Mouse (Mus musculus): ENCODE measurements around the gene Mamdc4.

Mamdc4 gene

DNA sequence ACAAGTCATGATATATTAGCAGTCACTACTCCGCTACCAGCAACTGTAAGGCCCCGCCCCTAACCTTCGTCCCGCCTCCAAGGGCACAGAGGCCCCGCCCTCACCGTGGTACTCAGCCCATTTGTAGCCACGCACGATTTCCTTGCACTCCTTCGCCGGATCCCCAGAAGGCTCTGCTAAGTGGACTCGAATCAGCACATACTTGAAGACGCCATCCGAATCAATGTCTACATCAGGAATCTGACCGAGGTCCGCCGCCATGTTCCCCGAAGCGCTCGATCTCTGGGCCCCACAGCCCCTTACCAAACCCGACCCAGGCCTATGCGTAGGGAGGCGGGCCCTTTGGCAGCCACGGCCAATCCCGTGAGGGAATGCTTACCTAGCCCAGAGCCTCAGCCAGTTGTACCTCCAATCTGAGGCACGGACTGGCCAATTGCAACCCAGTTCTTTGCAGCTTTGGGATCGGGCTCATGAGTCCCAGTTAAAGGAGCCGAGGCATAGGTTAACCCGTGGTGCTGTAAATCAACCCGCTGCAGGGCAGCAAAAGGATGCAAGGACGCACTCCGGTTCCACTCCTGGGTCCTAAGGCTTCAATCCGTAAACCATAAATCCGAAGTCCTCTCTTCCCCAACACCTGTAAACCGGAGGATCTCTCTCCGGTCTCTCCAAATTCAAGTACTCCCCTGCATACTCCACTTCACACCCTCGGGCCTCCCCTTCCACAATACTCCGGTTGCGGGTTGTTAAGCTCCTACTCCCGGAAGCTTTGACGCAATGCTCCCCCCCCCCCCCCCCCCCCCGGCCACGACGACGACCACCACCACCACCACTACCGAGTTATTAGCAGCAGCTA is at the start of gene Mamdc4, which contains the start of gene Phpt1:
Gene Mamdc4, minus strand, starts transcription at position 267 of the 853 bp plus-strand sequence.
Gene Phpt1, minus strand, starts transcription at position 646 of the 853 bp plus-strand sequence.
- no peak; the same call in 1 of the 2 replicates for TF ChIP-seq GATA4 (IDR thresholded peaks at IDR 0.05; ENCODE audit: insufficient replicate concordance, low read length)

- TF ChIP-seq GATA4 (IDR thresholded peaks at IDR 0.05; ENCODE audit: insufficient replicate concordance, low read length) = no peak
These were observed 46.9 kb upstream of the Mamdc4 start, which contains the start of gene Tmem141 for GRCm38 (mm10) chr2:25621229-25622200. Gene Tmem141, minus strand, starts transcription at chr2:25622005.

- no peak for TF ChIP-seq GATA4 (IDR thresholded peaks at IDR 0.05; ENCODE audit: insufficient replicate concordance, low read length)
These were observed 46.2 kb upstream of the Mamdc4 start for GRCm38 (mm10) chr2:25620852-25621228.

GRCm38 (mm10) chr2:25620386-25620785 is 45.7 kb upstream of the Mamdc4 start:
- no peak for TF ChIP-seq GATA4 (IDR thresholded peaks at IDR 0.05; ENCODE audit: insufficient replicate concordance, low read length)

DNA sequence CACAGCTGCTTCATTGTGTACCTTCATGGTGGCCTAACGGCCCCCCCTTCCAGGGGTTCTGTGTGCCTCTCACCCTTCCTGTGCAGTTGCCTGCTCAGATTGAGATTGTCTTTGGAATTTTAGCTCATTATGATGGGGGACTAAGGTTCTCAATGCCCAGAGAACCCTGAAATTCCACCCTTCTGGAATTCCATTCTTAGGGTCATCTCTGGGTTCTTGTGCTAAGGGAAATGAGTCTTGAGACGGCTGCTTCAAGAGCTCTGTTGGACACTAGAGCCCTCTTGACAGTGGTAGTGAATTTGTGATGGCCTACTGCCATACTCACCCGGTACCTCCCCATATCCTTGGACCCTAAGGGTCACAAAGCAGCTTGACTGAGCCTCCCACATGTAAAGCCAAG is 42.9 kb upstream of the Mamdc4 start, which contains the start of gene Ccdc183:
Gene Ccdc183, minus strand, starts transcription at position 101 of the 400 bp plus-strand sequence.
- no peak for TF ChIP-seq GATA4 (IDR thresholded peaks at IDR 0.05; ENCODE audit: insufficient replicate concordance, low read length)

DNA sequence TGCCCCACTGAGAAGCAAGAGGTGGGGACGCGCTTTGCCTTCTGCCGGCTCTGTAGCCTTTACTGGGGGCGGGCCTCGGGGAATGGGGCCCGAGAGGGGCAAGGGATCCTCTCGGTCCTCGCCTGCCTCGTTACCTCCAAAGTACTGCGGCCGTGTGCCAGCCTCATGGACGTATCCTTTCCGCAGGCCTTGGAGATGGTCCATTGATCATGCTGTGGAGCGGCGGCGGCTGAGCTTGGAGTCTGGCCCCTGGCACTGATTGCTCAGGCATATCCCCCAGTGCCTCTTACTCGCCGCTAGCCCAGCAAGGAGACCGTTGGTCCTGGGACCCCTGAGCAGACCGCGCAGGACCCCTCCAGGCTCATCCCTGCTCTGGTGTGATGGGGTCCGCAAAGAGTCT is 41.8 kb upstream of the Mamdc4 start:
- TF ChIP-seq GATA4 (IDR thresholded peaks at IDR 0.05; ENCODE audit: insufficient replicate concordance, low read length) = no peak

GRCm38 (mm10) chr2:25608671-25609070 is 34.0 kb upstream of the Mamdc4 start:
- TF ChIP-seq GATA4 (IDR thresholded peaks at IDR 0.05; ENCODE audit: insufficient replicate concordance, low read length) = no peak

- no peak; the same call in 1 of the 2 replicates for TF ChIP-seq GATA4 (IDR thresholded peaks at IDR 0.05; ENCODE audit: insufficient replicate concordance, low read length)
These were observed 33.3 kb upstream of the Mamdc4 start, which contains the start of gene Rabl6 for GRCm38 (mm10) chr2:25607761-25608622. Gene Rabl6, minus strand, starts transcription at chr2:25608521.

DNA sequence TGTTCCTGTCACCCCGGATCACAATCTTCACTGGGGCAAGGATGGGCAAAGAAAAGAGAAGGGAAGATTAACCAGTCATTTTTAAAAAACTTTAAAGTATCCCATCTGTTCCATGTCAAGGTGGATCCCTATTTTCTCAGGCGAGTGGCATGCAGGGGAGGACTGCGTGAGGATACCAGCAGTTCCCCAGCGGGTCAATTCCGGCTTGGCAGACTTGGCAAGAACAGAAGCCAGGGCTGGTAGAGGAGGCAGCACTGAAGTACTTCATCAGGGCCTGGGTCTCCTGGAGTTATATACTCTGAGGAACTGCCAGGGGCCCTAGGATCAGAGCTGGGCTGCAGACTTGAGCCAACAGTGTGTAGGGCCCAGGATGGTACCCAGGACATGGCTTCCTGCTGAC is 27.9 kb upstream of the Mamdc4 start:
- TF ChIP-seq GATA4 (IDR thresholded peaks at IDR 0.05; ENCODE audit: insufficient replicate concordance, low read length) = no peak

DNA sequence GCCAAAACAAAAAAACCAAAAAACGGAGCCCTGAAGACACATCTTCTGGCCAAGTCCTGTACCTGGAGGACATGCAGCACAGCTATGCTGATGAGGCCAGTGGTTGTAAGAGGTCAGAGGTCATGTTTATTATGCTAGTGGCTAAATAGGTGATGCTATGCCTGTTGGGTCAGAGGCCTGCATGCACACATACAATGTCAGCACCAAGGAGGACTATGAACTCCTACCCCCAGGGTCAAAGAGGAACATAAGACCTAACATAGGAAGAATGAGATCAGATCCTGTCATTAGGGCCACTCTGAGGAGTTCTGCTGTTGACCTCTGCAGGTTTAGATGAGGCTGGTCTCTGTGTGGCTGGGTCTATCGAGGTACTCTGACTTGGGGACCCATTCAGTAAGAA is 25.4 kb upstream of the Mamdc4 start:
- no peak for TF ChIP-seq GATA4 (IDR thresholded peaks at IDR 0.05; ENCODE audit: insufficient replicate concordance, low read length)

DNA sequence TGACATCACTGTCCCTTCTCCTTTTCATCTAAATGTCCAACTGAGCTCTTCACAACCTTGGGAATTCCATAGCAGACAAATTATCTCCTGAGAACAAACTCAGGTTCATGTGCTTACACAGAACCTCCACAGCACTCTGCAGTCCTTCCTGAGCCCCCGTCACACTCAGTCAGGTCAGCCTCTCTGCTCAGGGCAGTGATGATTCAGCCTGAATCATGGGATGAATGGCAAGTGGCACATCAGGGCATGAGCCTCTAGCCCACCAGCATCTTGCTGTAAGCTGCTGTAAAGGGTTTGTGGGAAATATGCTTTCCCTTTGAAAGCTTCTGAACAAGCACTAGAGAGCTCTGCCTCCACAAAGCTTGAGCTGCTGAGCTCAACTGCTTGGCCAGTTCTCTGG is 24.1 kb upstream of the Mamdc4 start:
- no peak for TF ChIP-seq GATA4 (IDR thresholded peaks at IDR 0.05; ENCODE audit: insufficient replicate concordance, low read length)

DNA sequence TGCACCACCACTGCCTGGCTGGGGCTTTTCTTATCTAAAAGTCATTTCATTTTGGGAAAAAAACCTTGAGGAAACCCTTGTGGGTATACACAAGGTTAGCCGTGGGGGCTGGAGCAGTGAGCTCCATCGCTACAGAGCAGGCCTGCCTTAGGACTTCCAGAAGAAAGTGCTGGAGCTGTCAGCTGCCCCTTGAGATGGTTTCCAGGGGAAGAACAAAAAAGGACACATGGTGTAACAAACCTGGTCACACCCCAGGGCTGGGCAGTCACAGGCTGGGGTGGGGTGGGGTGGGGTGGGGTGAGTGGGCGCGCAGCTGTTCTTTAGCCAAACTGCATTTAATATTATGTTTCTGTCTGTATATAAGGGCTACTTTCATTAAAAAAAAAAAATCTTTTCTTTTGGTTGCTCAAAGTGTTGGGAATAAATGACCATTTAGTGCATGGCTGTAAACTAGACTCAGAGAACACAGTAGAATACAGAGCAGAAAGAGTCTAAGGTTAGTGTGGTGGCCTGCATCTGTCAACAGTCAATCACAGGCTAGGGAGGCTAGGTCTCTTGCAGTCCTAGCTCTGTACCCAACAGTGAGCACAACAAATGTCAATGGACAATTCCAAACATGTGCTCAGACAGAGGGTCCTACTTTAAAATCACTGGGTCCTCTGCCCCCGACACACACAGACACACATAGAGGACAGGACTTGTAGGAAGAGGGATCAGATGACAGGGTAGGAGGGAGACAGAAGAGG is 22.3 kb upstream of the Mamdc4 start:
- no peak for TF ChIP-seq GATA4 (IDR thresholded peaks at IDR 0.05; ENCODE audit: insufficient replicate concordance, low read length)

DNA sequence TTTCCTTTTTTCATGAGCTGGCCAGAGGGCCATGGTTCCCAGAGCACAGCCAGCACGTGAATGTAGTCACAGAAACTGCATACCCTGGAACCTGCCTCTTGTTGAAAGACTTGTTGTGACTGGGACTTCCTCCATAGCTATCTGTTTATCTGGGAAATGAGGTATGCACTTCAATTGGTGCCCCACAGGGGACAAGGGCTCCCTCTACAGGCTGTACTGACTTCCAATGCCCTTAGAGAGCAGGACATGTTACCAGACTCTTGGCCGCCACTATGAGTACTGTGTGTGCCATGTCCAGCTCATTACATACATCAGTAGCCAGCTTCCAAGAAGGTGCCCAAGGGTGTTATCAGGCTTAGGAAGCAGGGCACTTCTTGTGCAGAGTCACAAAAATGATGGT is 17.2 kb upstream of the Mamdc4 start:
- TF ChIP-seq GATA4 (IDR thresholded peaks at IDR 0.05; ENCODE audit: insufficient replicate concordance, low read length) = no peak

Data from liver, adult (tissue).